Mouse (Mus musculus) cortical plate, adult 2 months (tissue): Measurements from ENCODE around the gene Mvd. TPM values are rescaled to one million over a fixed set of nuclear protein-coding genes. Genes with fewer than 3 reads are reported as not detected.

ENCODE experiments used
- H3K27ac ChIP-seq: fragments of 200-500 bp; 2 replicates; pipeline ENCODE4 v1.5.1; 2012; ENCODE audit warnings: low read length, control low read depth, inconsistent platforms; ENCODE audit not compliant: insufficient read depth
- H3K4me1 ChIP-seq: fragments of 200-500 bp; 2 replicates; pipeline ENCODE4 v1.6.1; 2011; ENCODE audit warnings: low read length; ENCODE audit not compliant: control insufficient read depth, insufficient read depth
- H3K4me3 ChIP-seq: fragments of 200-500 bp; 2 replicates; pipeline ENCODE4 v1.5.1; 2011; ENCODE audit warnings: mild to moderate bottlenecking, low read length, control low read depth; ENCODE audit not compliant: insufficient read depth
- CTCF ChIP-seq: fragments of 200-500 bp; IDR thresholded peaks from 2 replicates; pipeline ENCODE4 v1.5.1; 2011; ENCODE audit warnings: mild to moderate bottlenecking, control low read depth, low read length; ENCODE audit not compliant: insufficient read depth; ENCODE audit errors: extremely low read depth
- POLR2A ChIP-seq: fragments of 200-500 bp; IDR thresholded peaks from 2 replicates; pipeline ENCODE4 v1.6.1; 2011; ENCODE audit warnings: mild to moderate bottlenecking, low read length, control low read depth; ENCODE audit not compliant: insufficient read depth; ENCODE audit errors: extremely low read depth
- polyA plus RNA-seq: library from polyadenylated mRNA; depleted of rRNA; stranded (reverse); fragments of >200 nt; gene quantifications from 2 replicates; pipeline ENCODE4 v1.2.3, GENCODE M21; 2012

Mvd gene
- polyA plus RNA-seq, 1 experiment, result 42.7 TPM

DNA sequence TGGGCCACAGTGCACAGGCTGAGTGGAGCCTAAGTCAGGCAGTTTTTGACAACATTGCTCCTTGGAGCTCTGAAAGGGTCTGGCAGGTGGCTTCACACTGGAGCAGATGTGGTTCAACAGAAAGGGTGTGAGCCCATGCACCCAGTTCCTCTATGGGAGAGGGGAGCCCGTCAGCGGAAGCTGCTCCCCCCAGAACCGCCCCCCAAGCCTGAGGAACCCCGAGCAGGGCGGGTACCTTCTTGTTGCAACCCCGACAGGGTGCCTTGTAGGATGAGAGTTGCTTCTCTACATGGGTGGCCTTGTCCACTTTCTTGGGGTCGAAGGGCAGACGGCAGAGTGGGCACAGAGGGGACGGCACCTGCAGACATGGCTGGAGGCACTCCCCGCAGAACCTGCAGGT is 26.7 kb upstream of the Mvd start:
- TF ChIP-seq CTCF (no peak), POLR2A (no peak)
- no peak overlapping the region for H3K4me3 ChIP-seq
- H3K4me1 ChIP-seq, result peaks cover 3% of the 10 kb centered on the region
- no peak overlapping the region for H3K27ac ChIP-seq

DNA sequence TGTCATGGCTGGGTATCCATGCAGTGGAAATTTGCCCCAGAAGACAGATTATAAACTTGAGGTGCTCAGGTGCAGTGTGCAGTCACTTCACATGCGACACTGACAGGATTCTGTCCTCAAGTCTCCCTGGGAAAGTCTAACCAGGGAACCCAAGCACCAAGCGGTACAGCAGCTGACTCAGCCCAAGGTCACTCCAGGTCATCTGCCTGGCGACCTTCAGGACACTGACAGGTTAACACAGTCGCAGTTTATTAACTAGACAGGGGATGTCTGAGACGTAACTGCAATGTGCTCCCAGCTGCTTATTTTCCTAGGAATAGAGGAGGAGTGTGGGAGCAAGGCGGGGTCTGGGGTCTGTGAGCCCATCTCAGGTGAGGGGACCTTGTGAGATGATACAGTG is 26.2 kb upstream of the Mvd start:
- no peak overlapping the region for H3K4me3 ChIP-seq
- no peak overlapping the region for H3K27ac ChIP-seq
- H3K4me1 ChIP-seq, result peaks cover 2% of the 10 kb centered on the region
- TF ChIP-seq CTCF (no peak), POLR2A (no peak)

DNA sequence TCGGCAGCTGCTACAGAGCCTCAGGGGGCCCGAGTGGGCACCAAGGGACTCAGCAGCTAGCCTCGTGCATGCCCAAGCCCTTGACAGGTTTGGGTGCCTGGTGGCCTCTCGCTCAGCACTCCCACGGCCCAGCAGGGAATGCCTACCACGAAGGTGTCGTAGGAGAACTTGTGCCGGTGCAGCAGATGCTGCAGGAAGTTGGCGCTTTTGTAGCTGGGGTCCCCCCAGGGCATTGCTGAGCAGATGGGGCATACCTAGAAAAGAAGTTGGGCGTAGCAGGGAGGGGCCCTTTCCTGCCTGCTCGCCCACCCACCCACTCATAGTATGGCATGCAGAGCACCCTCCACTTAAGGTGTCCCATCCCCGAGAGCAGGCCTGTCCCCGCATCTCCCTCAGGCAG is 24.6 kb upstream of the Mvd start:
- Histone ChIP-seq H3K4me3 (no peak overlapping the region), H3K27ac (no peak overlapping the region), H3K4me1 (peaks cover 2% of the 10 kb centered on the region)
- TF ChIP-seq POLR2A, result no peak
- TF ChIP-seq CTCF, result no peak

DNA sequence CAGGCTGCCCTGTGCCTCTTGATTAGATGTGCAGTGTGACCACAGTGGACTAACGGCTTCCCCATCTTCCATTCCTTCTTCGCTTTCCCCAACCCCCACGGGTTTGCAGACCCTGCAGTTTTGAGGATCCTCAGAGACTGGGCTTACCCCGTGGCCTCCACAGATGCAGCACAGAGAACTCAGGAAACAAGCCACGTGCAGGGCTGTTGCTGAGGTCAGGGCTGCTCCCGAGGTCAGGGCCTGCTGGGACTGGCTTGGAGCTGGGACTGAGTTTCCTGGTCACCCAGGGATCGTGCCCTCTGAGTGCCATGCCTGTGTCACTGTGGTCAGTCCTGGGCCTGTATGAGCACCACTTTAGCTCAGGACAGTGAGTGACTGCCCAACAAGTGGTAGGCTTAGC is 21.8 kb upstream of the Mvd start:
- no peak overlapping the region for H3K27ac ChIP-seq
- H3K4me1 ChIP-seq, result peaks cover 9% of the 10 kb centered on the region
- H3K4me3 ChIP-seq, result no peak overlapping the region
- TF ChIP-seq CTCF, result no peak
- no peak for TF ChIP-seq POLR2A

DNA sequence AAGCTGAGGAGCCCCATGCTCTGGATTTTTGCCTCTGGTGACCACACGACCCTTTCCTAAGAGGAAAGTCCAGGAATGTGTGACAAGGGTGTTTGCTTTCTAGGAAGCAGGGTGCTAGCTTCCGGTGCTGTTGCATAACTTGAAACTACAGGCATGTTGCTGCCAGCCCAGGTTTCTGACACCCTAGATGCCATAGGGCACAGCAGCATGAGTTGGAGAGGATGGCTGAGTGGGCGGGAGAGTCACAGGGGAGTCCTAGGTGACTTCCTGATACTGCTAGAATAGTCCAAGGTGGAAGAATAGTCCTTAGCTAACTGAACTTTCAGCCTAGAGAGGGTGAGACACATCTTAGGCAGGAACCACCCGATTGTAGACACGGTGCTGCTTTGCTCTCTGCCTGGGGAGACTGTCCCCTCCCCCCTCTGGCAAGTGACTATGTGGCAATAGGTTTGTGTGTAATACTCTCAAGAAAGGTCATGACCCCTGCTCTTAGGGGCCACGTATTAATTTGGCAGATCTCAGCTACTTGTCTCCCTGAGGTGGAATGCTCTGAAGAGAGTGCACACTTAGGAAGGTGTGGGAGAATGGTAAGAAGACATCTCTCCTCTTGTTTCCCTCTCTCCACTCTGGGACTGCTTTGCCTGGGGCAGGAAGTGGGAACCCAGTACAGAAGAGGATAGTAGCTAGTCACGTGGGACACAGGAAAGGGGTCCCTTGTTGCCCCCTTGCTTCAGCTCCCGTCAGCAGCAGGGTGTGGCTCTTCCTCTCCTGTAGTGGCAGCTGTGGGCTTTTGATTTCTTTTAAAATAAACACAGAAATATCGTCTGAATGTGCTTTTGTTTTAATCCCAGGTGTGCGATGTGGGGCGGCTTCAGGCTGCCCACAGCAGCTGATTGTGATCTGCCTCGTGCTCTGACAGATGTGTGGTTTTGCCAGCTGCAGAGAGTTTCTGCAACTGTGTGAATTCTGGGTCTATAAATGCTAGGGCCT is 20.7 kb upstream of the Mvd start:
- TF ChIP-seq CTCF (no peak), POLR2A (no peak)
- H3K4me3 ChIP-seq, result no peak overlapping the region
- peaks cover 11% of the 10 kb centered on the region for H3K4me1 ChIP-seq
- no peak overlapping the region for H3K27ac ChIP-seq

DNA sequence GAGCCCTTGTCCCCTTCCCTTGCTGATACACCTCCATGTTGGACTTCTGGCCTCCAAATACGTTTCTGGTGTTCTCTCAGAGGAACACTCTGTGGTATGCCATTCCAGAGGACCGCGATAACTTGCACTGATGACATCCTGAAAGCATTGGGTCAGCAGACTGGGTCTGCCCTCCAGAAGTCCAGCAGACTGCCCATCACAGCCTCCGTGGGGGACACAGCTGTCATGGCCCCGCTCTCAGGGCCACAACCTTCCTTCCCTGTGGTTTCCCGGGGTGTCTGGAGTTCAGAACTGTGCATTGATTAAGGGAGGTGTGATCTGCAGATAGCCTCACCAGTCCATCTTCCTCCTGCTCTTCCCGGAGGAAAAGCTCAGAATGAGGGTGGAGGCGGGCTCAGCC is 19.3 kb upstream of the Mvd start:
- Histone ChIP-seq H3K4me1 (peaks cover 11% of the 10 kb centered on the region), H3K4me3 (no peak overlapping the region), H3K27ac (no peak overlapping the region)
- TF ChIP-seq POLR2A (no peak), CTCF (no peak)

DNA sequence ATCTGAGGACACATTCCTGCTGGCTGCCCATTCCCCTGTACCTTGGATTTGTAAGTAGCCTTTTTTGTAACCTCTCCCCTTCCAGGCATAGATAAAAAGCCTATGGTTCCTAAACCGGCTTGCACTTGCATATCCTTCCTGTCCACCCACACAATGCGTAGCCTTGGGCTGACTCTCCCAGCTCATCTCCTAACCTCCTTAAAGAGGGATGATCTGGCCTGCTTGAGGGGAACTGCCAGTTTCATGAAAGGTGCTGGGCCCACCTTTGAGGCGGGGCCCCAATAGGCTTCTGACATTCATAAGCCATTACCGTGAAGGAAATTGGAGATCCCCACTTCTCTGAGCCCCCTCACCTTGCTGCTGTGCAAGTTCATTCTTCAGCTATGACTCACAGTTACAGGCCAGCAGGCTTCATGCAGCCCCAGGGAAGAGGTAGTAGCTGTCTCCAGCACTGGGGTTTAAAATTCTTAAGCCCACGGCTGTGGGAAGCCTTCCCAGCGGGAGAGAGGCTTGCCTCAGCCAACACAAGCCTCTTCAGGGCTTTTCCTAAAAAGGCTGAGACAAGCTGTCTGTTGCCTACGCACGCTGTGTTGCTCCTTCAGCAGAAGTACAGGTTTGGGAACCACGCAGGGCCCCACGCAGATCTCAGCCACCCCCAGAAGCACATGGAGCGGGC is 18.4 kb upstream of the Mvd start:
- TF ChIP-seq POLR2A, result no peak
- TF ChIP-seq CTCF, result no peak
- Histone ChIP-seq H3K4me1 (peaks cover 9% of the 10 kb centered on the region), H3K4me3 (no peak overlapping the region), H3K27ac (peak overlapping the region; percentile 46)

DNA sequence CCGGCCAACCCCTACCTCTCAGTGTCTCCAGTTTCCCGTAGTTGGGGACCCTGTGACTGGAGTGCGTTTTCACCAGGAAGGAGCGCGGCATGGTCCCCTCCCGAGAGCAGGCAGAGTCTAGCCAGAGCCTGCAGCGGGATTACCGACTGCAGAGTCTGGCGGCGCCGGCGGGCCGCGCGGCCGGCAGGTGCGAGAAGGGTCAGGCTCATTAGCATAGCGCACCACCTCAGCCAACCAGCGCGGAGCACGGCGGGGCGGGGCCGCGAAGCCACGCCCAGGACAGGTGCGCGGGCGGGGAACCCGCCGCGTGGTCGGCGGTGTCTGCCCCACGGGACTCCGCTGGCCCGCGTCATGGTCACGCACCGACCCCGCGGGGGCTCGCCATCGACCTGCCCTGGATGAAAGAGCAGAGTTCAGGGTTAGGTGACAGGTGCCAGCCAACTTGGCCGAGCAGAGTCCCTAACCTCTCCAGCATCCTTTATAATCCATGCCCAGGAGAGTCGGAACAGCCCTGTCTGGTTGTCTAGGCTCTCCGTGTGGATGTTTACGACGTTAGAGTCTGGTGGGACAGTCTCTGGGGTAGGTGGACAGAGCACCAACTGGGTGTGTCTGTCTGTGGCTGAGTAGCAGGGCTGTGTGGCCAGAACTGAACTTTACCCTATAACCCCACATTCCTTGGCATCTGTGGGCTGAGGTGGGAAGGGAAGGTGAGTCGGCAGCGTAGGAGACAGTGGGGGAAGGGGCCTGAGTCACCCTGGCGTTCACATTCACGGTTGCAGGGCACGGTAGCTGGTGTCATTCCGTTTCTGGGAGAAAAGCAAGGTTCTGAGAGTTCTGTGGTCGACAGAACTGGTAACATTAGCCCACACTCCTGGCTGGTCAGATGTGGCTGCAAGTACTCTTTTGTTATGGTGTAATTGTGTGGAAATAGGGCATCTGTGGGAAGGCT is 17.6 kb upstream of the Mvd start, which contains the start of gene Snai3:
Snai3 (minus strand) TSS at position 210 of the 949 bp plus-strand sequence.
- peak within 1 kb of the TSS; percentile 46 for H3K27ac ChIP-seq
- H3K4me1 ChIP-seq, result peaks cover 9% of the 10 kb centered on the region
- no peak within 1 kb of the TSS for H3K4me3 ChIP-seq
- TF ChIP-seq CTCF, result no peak
- no peak for TF ChIP-seq POLR2A

DNA sequence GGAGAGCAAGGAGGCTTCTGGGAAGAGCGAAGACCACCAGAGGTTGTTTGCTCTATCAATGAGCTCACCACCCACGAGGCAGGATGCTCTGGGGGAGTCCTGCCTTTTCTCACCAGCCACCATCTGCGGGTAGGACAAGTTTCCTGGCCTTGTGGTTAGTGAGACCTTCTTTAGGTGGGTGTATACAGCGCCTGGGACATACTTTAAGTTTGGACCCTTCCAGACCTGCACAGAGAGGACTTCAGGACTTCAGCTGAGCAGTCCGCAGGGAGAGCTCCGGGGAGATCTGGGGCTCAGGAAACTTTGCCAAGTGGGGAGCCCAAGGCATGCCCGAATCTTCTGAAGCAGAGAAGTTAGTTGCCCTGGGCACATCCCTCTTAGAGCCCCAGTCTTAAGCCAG is 16.8 kb upstream of the Mvd start:
- no peak for TF ChIP-seq POLR2A
- no peak for TF ChIP-seq CTCF
- no peak overlapping the region for H3K27ac ChIP-seq
- H3K4me3 ChIP-seq, result no peak overlapping the region
- peaks cover 9% of the 10 kb centered on the region for H3K4me1 ChIP-seq
